Mouse (Mus musculus) ovary, adult 18-20 months (tissue): ENCODE data around the gene Pacsin3.
"Not testable (repeated sequence)": the region's sequence is repeated elsewhere in the genome, so short reads cannot be mapped to it uniquely, and the experiment has no call there.

Experiments used
- DNase-seq: peaks from one replicate; pipeline ENCODE4 v3.0.0; 2022; ENCODE audit warnings: low spot score, mixed read lengths

Gene Pacsin3

DNA sequence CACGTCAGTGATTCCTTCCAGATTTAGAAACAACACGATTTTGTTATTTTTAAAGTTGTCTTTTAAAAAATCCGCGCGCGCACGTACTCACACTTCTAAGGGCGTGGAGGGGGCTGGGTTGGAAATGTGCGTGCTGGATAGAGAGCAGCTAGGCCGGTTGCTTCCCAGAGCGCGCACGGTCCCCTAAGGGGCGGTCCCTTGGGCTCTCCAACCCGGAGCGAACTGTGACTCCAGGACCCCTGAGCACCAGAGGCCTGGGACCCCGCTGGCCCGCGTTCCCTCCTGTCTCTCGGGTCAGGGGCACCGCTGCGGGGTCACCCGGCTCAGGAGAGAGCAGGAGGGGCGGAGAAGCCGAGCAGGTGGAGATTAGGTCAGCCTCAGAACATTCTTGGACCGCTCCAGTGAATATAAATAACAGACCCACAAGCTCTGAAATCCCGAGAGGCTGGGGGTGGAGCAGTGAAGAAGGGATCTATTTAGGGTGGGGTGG lies at the start of gene Pacsin3:
Pacsin3 (plus strand) TSS at position 294 of the 490 bp plus-strand sequence.
- no peak for DNase-seq

DNA sequence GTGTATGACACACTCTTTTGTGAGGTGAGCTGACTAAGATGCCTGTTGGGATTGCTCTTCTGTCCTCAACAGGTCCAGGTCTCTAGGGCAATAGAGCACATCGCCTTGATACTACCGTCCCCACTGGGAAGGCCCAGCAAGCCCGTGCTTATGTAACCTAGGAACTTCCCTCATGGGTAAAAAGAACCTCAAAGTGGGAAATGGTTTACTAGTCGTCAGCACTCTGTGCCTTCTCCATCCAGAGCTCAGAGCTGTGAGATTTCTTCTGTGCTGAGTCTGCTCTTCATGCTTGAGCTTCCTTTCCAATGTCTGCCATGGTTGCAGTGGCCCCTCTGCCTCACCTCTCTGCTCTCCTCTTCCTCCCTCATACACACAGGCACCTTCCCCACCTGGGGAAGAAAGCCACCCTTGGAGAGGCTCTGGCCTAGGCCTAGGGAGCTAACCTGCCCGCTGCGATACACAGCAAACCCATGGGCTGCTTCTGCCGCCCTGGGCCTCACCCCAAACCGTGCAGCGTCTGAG lies 49.4 kb upstream of the Pacsin3 start:
- DNase-seq, result no peak

DNA sequence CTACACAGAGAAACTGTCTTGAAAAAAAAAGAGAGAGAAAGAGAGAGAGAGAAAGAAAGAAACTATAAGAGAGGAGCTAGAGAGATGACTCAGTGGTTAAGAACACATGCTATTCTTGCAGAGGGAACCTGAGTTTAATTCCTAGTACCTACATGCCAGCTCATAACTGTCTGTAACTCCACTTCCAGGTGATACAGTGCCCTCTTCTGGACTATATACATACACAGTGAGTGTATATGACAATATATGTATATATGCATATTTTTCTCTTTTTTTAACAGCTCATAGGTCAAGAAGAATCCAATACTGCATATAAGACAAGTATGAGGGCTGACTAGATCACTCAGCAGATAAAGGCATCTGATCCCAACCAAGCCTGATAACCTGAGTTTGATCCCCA lies 42.4 kb upstream of the Pacsin3 start:
- no peak for DNase-seq

DNA sequence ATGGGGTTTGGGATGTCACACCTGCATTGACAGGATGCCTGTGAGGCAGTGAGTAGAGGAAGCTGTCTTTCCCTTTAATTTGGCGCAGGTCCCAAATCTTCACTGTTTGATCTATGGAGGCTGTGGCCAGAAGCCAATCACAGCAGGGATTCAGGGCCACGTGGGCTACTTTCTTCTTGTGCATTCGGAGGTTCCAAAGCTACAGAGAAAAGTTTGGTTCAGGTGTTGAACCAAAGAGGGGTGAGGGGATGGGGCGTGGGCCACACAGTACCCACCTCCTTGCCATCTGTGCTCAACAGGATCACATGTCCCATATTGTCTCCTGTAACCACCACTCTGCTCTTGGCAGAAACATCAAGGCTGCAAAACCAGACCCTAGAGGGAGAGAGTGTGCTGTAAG lies 38.7 kb upstream of the Pacsin3 start:
- no peak for DNase-seq

DNA sequence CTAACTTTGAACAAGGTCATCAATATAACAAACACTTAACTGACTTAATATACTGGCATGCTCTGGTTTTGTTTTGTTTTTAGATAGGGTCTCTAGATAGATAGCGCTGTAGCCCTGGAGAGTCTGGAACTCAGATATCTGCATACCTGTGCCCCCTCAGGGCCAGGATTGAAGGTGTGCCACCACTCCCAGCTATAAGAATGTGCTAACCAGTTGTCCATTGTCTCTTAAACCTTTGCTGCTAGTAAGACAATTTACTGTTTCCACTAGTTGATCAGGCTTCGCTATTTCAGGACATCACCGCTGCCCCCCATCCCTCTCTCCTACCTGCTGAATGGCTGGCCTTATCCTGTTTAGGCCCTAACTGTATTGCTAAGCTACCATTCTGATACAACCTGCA lies 35.3 kb upstream of the Pacsin3 start:
- no peak for DNase-seq

DNA sequence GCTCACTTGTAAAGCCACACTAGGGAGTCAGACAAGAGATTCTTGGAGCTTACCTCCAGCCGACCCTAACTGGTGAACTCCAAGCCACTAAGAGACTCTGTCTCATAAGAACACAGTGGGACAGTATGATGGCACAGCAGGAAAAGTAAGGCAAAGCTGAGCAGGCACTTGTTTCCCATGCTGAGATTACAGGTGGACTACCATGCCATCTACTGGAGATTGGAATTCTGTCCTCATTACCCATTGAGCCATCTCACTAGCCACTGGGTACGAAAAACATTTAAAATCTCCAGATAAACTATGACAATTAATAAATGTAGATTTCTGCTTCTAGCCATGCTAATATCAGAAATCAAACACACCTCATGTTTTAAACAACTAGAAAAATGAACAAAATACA lies 32.1 kb upstream of the Pacsin3 start:
- no peak for DNase-seq

DNA sequence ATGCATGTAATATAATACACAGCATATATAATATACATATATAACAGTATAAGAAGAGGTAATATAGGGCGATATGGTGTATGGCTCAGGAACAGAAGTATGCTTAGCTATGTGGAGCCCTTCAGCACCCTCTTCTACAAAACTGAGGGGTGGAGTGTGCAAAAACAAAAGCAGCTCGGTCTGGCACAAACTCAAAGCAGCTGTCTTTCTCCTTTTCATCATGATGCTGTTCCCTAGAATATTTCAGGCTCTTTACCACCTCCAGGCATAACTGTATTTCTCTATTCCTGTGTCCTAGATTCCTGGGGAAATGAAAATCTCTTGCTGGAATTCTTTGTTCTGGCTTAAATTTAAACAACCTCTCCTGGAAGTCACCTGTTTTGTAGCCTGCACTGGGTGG lies 26.0 kb upstream of the Pacsin3 start:
- DNase-seq, result no peak

DNA sequence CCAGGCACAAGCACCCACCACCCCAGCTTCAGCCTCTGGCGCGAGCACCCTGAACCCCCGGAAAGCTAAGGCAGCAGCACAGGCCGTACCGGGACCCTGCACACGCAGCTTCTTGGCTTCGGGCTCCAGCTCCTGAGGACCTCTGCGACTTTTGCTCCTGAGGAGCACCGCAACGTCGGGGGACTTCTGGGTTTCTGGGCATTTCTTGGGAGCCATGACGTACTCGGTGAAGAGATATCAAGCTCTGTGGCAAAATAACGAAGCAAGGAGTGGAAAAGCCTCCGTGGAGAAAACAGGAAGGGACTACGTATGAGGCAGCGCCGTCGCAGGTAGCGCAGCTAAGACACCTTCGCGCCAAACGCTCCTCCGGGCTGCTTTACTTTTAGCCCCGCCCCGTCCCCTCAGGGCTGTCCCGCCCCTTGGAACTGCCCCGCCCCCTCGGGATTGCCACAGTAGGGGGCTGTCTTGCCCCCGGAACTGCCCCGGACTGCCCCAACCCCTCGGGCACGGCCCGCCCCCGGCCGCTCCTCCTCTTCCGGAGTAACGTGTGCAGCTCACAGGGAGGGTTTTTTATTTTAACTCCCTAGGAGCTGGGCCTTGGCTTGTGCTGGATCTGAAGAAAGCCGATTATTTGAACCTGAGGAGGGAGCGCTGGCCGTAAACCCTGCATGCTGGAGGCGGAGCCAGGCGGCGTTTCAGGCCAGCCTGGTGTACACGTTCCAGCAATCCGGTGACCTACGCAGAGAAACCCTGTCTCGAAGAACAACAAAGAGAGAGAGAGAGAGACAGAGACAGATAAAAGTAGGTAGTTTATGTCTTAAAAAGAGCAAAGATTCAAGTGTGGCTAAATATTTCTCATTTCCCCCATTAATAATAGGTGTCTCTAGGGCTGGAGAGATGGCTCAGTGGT lies 18.9 kb upstream of the Pacsin3 start, which contains the start of gene Ddb2:
Ddb2 (minus strand) TSS at position 382 of the 910 bp plus-strand sequence.
- DNase-seq, result peak; percentile 92

DNA sequence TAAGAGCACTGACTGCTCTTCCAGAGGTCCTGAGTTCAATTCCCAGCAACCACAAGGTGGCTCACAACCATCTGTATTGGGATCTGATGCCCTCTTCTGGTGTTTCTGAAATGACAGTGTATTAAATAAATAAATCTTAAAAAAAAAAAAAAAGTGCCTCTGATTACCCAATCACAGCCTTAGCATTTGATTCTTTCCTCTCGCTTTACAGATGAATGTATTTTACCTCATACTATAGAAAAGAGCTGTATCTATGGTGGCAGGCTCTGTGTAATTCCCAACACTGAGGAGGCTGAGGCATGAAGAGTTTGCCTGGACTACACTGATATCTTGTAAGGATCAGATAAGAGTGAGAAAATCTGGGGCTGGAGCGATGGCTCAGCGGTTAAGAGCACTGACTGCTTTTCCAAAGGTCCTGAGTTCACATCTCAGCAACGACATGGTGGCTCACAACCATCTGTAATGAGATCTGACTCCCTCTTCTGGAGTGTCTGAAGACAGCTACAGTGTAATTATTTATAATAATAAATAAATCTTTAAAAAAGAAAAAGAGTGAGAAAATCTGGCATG lies 18.2 kb upstream of the Pacsin3 start:
- DNase-seq, result not testable (repeated sequence)

DNA sequence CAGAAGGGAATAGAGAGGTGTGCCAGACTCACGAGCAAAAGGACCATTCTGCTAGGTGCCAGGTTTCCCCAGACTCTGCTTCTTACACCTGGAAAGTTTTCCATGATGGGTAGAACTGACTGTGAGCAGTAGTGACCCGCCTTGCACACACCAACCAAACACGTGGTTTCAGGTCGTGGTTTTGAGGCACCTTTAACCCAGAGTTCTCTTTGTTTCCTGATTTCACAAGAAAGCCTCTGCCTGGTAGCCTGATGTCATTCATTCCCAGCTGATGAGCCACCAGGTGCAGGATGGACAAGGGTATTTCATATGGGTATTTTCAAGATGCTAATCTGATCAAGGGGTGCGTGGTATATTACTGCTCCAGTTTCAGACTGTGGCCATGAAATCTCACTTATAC lies 13.2 kb upstream of the Pacsin3 start:
- DNase-seq, result no peak

DNA sequence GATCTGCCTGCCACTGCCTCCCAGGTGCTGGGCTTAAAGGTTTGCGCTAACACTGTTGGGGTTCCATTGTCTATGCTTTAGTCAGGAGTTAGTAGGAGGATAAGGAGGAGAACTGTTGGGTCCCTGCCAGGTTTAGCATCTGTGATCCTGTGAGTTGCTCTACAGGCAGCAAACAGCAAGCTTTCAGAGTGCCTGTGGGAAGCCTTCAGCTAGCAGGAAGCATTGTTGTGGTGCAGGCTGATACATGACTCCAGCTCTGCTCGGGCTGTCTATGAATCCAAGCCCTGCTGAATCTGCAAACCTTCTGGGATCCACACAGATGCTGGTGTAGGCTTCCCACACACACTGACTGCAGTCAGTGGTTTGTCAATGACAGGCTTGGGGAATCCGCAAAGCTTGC lies 12.3 kb upstream of the Pacsin3 start:
- no peak for DNase-seq

DNA sequence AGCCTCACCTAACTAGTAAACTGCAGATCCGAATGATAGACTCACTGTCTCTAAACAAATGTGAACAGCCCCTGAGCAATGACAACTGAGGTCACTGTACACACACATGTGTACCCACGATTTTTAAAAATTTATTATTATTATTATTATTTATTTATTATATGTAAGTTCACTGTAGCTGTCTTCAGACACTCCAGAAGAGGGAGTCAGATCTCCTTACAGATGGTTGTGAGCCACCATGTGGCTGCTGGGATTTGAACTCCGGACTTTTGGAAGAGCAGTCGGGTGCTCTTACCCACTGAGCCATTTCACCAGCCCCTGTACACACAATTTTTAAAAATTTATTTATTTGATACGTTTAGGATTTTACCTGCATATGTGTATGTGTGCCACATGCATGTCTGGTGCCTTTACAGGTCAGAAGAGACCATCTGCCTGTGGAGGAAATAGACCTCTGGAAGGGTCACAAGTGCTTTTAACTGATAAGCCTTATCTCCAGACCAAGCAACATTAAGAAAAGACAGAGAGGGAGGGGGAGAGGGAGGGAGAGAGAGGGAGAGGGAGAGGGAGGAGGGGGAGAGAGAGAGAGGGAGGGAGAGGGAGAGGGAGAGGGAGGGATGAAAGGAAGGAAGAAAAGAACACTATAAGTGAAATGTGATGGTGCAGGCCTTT lies 11.1 kb upstream of the Pacsin3 start:
- no peak for DNase-seq

DNA sequence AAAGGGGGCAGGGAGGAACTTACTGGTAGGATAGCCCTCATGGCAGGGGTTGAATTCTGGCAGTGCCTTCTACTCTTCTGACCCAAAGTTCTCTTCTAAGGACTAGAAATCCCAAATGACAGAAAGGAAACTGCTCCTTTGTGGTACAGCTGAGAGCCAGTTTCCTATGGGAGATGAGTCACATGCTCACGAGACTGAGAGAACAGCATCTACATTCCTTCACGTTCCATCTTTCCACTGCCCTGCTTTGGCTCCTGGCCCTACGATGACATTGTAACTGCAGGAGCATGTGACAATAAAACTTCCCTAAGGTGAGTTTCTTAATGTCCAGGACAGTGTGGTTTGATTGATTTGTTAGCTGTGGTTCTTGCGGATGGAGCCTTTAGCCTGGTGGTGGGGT lies 7.4 kb upstream of the Pacsin3 start:
- no peak for DNase-seq

DNA sequence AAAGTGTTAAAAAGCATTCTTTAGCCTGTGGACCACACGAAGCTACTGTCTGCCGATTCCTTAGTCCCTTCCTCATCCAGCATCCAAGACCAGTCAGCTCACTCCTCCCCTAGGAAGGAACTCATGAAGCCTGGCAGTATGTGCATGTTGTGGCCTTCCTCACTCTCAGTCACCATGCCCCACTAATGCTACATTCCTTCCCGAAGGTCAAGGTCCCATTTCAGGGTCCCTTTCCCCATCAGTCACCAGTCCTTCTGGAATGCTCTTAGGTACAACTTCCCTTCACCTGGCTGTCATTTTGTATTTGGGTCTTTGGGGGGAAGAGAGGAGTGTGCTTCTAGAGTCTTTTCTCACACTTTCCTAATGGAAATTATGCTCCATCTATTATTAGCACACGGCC lies 3.8 kb upstream of the Pacsin3 start:
- no peak for DNase-seq

DNA sequence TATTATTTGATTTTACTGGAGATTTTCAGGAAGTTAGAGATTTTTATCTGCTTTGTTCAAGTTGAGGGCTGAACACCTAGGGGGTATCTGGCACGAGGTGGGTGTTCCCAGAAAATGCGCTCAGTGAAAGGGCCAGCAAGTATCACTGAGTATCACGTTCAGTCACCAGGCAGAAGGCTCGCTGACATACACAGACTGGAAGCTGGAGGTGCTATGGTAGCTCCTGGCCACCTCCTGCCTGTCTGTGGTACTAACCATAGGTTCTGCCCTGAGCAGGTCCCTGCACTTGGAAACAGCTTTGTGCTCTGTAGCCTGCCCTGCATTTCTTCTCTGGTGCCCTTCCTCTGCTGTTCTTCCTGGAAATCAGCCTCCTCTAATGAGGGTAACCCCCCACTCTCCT lies 3.2 kb upstream of the Pacsin3 start:
- no peak for DNase-seq

DNA sequence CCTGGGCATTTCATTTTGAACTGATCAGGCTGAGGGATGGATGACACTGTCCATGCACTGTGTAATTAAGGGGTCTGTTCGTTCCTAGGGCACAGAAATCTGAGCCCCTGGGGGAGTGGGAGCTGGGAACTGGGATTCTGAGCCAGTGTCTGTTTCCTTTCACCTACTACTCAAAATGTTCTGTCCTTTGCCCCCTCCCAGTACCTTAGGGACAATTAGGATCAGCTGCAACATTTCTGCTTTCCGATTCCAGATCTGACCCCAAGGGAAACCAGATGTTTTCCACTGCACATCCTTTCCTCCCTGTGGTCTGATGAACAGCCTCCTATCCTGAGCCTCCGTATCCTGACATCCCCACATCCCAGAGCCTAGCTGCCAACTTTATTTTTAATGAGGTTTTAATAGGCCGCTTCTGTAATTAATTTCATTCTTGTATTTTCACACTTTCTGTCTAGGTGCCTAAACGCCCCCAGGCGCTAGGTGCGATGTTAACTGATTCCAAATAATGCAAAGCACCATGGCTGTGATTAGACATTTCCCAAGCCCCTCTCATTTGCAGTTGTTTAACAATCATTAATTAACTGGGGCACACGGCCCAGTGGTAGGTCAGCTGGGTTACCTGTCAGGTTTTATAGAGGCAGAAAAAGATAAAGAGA lies 901 bp upstream of the Pacsin3 start:
- DNase-seq, result no peak

DNA sequence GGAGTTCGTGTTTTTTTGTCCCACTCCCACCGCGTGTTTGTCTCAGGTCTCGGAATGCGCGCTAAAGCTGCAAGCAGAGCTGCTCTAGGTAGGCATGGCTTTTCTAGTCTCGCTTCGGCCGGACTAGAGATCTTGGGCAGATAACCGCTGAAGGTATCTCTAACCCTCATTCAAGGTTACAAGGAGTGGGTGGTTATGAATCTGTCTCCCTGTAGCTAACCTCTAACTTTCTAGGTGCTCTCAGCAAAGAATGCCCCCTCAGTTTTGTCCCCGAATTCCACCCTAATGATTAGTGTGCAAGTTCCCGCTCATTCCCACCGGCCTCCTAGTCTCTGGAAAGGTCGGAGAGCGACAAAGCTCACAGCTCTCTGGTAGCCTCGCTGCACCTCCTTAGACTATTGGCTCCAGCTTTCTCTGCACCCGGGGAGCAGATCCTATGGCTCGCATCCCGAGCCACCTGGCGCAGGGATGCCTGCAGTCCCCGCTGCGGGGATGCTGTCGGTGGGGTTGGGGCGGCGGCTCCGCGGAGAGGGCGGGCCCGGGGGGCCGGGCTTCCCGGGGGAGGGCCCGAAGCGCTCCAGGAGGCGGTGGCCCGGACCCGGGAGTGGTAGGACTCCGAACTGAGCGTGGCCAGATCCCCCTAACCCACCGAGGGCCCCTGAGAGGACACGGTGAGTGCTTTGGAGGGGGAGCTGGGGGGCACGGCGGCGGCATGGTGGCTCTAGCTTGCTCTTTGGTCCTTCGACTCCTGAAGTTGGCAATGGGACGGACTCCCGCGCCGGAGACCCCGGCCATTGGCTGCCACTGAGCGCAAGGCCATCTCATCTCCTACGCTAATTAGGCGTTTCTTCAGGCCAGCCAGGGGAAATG lies 737 bp downstream of the Pacsin3 start:
- no peak for DNase-seq

DNA sequence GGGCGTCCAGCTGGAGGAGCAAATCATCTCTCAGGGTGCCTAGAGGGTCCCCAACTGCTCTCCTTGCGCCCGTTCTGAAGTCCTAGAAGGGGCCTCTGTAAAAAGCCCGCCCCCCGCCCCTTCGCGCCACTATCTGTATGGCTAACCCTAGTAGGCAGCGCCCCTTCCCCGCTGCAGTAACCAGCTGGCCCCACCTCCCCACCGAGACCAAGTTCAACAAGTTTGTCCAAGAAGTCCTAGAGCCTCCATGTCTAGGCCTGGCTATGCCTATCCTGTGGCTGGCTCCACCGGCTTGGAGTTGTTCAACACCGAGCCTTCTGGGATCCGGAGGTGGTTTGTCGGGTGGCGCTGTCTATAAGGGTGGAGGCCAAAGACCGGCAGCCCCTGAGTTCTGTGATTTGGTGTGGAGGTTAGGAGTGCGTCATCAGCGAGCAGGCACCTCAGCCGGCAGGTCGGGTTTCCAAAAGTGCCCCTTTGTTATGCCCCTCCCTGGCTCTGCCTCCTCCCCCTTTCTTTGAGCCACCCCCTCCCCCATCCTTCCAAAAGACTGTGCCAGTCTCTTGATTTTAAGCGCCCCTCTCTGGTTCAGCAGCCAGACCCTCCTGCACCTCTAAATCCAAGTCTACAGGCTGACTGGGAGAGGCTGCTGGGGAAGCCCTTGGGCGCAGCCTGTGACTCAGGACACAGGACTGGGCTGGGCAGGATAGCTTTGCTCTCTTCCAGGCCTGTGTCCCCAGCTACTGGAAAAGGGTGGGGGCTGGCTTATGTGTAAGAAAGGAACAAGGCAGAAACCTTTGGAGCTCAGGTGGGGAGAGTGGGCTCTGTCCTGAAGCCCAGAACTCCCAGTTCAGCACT lies 1.6 kb downstream of the Pacsin3 start:
- DNase-seq, result no peak

DNA sequence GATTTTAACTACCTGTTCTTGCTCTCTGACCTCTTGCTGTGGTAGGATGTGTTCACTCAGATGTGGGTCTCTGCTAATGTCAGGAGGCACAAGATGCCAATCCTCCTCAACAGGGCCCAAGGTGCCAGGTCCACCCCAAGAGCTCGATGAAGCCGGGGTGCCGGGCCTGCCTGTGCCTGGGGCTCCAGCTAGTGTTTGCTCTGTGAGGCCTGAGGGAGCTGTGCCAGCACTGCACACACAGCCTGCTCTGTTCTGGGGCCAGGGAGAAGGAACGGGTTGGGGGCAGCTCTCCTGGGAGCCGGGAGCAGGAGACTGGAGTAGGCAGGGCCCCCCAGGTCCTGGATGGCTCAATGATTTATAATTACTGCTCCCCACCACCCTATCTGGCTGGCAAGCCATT lies 2.3 kb downstream of the Pacsin3 start:
- no peak for DNase-seq

DNA sequence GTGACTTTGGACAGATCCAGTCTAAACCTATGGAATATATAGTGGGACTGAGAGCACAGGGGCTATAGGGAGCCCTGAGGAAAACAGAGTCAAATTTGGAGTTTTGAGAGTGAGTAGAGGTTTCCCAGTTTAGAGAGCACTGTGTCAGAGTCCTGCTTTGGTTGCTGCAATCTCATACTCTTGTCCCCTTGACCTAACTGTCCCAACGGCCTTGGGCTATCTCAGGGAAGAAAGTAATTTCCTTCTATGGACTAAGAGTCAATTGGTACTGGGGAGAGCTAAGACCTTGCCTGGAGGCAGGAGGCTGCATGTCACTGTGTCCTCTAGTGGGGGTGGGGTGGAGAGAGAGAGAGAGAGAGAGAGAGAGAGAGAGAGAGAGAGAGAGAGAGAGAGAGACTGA lies 3.1 kb downstream of the Pacsin3 start:
- no peak for DNase-seq
